Mouse (Mus musculus) frontal cortex, postnatal 10 days (tissue): Measurements from ENCODE around the gene Eef1g.
A peak's percentile ranks its signal among the peaks of the same experiment; 100 is the strongest.

Source experiments
- DNase-seq, 2 experiments: peaks; one replicate each; pipeline ENCODE4 v3.0.0; 2022; ENCODE audit warnings: low spot score in 2 of 2, mixed read lengths in 1 of 2

The Eef1g gene

GRCm38 (mm10) chr19:8966590-8967372 is at the start of gene Eef1g:
Gene Eef1g (plus strand): TSS chr19:8967041.
- peak; percentile 99 to 100 for DNase-seq

DNA sequence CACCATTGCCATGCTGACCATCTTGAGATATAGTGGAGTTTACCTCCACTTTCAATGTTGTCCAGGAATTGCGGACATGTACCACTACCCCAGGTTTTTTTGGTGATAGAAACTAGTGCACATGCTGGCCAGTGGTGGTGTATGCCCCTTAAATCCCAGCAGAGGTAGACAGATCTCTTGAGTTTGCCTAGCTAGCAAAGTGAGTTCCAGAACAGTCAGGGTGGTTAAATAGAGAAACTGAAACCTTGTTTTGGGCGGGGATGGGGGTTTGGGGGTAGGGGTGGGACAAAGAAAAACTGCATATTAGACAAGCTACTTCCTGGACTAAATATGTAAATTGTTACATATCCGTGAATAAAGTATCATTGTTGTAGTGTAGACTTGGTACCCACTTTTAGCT is 47.8 kb upstream of the Eef1g start:
- DNase-seq, result no peak

DNA sequence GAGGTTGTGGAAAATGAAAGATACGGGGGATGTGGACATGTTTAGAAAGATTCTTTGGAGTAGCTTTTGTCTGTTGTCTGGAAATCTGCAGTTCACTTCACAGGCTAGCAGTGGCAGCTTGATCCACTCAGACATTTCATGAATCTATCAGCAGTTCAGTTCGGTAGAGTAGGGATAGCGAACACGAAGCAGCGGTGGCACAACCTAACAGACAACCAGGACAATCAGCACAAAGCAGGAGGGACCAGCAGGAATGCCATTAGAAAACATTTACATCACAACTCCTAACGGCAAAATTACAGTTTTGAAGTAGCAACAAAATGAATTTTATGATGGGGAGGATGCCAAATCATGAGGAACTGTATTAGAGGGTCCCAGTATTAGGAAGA is 47.2 kb upstream of the Eef1g start:
- DNase-seq, result no peak

- peak; percentile 88 to 91 for DNase-seq
Observed at GRCm38 (mm10) chr19:8920073-8920736, 46.6 kb upstream of the Eef1g start, which contains the start of gene B3gat3. Gene B3gat3 (plus strand): TSS chr19:8920374.

DNA sequence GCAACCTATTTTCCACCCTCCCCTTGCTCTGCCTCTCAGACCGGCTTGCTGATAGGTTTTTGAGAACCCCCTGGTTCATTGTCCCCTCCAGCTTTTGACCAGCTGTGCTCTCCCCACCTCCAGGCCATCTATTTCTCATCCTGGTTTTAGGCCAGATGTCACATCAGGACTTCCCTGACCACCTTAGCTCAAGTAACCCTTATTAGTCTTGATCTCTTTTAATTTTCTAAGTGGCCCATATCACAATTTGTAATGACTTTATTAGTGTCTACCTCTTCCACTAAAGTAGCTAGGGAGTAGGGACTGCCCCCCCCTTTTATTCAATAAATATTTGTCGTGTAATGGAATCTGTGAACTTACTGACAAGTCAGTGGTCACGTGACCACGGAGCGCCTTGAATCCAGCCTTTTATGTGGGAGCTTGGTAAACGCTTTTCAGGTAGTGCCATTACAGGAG is 46.0 kb upstream of the Eef1g start:
- DNase-seq, result no peak

DNA sequence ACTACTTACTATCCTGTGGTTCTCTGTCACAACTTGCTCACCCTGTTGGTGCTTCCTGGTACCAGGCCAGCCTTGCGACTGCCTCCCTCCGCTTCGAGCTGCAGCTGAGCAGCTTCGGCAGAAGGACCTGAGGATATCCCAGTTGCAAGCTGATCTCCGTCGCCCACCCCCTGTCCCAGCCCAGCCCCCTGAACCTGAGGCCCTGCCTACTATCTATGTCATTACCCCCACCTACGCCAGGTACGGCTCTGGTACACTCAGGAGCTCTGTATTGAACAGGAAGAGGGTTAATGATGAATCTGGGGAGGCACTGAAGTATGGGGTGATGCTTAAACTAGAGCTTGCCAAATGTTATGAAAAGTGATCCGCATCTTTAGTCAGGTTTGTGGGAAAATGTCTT is 45.1 kb upstream of the Eef1g start:
- no peak for DNase-seq

GRCm38 (mm10) chr19:8926766-8927165 is 40.1 kb upstream of the Eef1g start:
- no peak for DNase-seq

GRCm38 (mm10) chr19:8927891-8928525 is 38.8 kb upstream of the Eef1g start:
- DNase-seq, result no peak

DNA sequence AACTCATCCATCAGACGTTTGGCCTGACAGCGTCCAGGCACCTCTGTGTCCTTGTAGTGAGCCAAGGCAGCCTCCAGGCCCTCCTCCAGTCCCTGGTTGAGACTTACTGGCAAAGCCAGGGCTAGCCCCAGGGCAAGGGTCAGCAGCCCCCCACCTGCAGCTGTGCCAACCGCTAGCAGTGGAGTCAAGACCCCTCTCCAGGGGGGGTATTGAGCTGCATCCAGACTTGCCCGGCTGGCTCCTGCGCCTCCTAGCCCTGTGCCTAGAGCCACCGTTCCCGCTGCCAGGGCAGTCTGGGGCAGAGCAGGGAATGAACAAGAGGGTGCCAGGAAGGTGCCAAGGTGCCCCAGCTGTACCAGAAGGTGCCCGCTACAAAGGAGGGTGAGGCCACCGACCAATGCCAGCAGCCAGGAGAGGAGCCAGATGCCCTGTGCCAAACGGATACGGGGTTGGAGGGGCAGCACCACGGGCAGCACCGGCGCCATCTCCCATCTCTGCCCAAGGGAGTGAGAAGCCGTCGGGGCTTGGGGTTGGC is 38.1 kb upstream of the Eef1g start:
- DNase-seq, result no peak

DNA sequence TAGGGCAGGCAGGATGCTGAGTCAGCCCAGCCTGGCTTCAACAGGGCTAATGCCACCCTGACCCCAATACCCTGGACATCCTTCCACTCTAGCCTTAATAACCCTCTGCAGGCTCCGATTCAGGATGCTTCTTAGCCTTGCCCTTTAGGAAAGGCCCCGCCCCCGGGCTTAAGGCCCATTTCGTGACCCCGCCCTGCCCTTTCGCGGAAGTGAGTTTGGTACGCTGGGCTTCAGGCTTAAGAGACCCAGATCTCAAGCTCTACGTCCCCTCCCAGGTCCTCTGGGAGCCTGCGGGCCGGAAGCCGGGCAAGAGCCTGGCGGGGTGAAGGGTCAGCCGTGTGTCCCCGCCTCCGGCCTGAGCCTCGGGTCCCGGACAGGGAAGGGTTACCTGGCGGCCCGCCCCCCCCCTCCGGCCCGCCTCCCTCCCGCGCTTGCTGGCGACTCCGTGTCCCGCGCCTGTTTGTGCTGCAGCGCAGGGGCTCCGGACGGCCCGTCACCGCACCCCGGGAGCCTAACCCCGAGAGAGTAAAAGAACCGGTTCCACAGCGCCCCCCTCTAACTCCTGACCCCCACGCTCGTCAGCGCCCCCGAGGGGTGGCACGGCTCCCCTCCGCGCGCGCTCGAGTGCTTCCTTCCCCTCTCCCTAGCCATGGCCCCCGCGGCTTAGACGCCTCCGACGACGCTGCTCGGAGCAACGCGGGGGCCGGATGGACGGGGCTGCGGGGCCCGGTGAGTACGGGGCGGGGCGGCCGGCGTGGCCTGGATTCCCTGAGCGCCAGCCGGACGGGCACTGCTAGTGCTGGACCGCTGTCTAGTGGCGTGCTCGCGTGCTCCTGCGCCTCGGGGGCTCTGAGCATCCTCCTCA is 37.4 kb upstream of the Eef1g start, which contains the start of the genes Rom1 and Eml3:
Rom1 (minus strand) TSS at position 133 of the 865 bp plus-strand sequence.
Eml3 (plus strand) TSS at position 329 of the 865 bp plus-strand sequence.
- peak; percentile 65 to 68 for DNase-seq

DNA sequence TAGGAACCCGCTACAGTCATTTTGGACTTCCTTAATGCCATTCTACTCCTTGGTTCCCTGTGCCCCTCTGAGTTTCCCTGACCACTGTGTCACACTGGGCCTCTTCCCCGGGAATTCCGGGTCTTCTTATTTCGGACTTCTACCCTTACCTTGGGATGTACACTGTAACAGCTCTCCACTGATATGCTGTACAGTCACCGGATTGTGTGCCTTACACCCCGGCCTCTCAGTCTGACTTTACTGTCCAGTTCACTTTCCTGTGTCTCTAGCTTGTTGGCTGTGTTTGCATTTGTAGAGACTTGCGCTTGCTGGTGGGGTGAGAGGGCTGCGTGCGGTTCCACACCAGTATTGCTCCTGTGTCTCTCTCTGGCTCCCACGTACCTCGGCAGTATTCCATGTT is 36.7 kb upstream of the Eef1g start:
- no peak for DNase-seq

GRCm38 (mm10) chr19:8930771-8931170 is 36.1 kb upstream of the Eef1g start:
- no peak for DNase-seq

DNA sequence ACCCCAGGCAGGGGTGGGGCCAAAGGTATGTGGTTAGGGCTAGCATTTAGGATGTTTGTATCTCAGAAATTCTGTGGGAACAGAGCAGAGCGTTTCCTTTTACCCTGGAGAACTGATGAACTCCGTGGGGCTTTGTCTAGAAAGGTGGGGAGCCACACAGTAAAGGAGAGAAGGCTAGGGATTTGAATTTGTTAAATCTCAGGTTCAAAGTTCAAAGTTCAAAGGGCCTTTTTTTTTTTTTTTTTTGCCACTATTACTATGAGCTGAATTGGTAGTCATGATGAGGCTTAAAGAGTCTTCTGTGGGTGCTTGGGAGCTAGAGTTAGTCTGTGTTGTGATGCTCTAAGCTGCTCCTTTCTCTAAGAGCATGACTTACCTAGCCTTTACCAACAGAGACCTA is 30.1 kb upstream of the Eef1g start:
- no peak for DNase-seq

DNA sequence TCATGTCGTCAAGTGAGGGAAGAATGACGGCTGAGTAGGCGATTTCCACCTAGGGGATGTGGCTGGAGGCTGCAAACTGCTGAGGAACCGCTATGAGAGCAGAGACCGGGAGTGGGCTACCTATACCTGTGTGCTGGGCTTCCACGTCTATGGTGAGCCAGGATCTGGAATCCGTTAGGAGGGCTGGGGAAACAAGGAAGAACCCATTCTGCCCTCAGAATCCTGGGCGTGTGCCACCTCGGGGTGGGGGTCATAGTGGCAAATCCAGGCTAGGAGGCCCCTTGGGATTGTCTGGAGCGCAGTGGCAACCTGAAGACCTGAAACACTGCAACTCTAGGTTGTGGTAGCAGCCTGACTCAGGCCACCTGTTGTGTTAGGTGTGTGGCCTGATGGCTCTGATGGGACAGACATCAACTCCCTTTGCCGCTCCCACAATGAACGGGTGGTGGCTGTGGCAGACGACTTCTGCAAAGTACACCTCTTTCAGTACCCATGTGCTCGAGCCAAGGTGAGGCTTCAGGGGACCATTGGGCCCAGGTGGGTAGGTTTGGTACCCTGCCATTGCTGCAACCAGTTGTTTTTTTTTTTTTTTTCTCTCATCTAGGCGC is 26.2 kb upstream of the Eef1g start:
- no peak for DNase-seq

DNA sequence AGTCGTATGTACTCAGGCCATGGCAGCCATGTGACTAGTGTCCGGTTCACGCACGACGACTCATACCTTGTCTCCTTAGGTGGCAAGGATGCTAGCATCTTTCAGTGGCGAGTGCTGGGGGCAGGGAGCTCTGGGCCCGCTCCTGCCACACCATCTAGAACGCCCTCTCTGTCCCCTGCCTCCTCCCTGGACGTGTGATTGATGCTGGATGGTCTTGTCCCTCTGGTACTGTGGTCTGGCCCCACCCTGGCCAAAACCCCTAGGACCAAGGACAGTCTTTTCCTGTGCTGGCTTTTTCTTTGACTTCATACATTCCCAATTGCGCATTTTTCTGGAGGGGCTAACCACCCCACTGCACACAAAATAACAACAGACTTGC is 25.7 kb upstream of the Eef1g start:
- DNase-seq, result no peak

GRCm38 (mm10) chr19:8941515-8942217 is 25.2 kb upstream of the Eef1g start, which contains the start of gene Mta2:
Gene Mta2 (plus strand): TSS chr19:8941875.
- DNase-seq, result peak; percentile 91 to 96

DNA sequence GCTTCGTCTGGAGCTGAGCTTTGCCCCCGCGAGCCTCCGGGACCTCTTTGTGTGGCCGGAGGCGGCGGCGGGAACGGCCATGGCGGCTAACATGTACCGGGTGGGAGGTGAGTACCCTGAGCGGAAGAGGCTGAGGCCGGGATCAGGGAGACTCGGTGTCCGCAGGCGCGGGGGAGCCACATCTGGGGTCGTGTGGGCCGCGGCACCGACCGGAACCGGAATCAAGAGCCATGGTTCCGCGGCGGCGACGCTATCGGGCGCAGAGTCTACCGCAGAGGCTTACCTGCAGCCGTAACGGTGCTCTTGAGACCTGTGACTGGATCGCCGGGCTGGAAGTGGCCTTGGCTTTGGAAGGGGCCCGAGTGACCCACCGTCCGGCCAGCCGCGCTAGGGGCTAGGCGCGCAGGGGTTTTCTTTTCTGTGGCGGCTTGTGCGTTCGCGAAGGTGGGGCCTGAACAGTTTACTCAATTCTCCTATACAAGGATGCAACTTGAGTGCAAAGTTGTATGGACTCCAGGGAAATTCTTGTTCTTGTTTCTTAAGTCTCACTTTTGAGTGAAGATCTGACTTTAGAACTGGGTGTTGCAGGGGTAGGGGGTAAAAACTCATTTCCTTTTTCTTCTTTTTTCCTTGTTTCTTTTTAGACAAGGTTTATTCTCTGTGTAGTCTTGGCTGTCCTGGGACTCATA is 24.4 kb upstream of the Eef1g start:
- DNase-seq, result no peak

DNA sequence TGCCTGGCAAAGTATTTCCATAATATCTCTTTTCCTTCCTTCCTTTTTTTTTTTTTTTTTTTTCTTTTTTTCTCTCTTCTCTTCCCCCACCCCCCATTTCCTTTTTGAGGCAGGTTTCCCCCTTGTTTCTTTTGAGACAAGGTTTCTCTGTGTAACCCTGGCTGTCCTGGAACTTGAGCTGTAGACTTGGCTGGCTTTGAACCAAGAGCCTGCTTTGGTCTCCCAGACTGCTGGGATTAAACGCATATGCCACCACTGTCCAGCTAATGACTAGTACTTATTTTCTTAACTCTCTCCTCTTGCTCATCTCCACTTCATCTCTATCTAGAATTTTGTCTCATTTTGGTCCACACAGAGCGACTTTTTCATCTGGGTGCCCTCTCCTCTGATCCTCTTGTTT is 23.8 kb upstream of the Eef1g start:
- DNase-seq, result no peak

- DNase-seq, result no peak
Observed at GRCm38 (mm10) chr19:8944062-8944461, 22.8 kb upstream of the Eef1g start.

GRCm38 (mm10) chr19:8944750-8945149 is 22.1 kb upstream of the Eef1g start:
- peak; percentile 46 to 59 for DNase-seq
